ENCODE assay signal across 25 mouse cellular contexts in the genomic region with DNA sequence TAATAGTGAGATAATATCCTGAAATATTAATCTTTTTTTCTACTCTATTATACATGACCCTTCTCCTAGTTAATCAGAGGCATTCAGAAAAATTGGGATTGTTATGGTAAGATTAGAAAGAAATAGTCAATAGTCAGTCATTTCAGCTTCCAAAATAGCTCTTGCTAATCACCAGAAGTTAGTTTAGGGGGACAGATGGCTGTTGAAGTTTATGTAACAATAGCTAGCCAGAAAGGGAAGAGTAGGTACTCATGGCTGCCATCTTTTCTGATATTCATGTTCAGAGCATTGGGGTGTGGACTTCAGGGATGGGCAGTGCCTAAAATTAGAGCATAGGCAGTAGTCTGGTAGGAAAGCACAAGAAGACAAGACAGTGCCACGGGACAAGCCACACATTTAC.
"Had no signal": no experiment of that assay in that cellular context is flagged by ENCODE, and none has a peak within 500 bp of the region (broad histone marks: within the 10 kb centered on the region; RNA-seq: fewer than 3 reads in every experiment).

No protein-coding gene starts in this region.

- H3K4me3 ChIP-seq: heart, adult 2 months; heart, embryonic 13.5 days; heart, embryonic 15.5 days; hindbrain, embryonic 13.5 days; hindbrain, embryonic 15.5 days; intestine, embryonic 15.5 days; kidney, embryonic 15.5 days; limb, embryonic 13.5 days; limb, embryonic 15.5 days; liver, embryonic 12.5 days had no signal

- ATAC-seq: hindbrain, postnatal 0 days; intestine, embryonic 15.5 days; intestine, postnatal 0 days; liver, embryonic 12.5 days had no signal

- DNase-seq: gastrocnemius, postnatal 14 days; gastrocnemius, postnatal 36 days; heart, adult 11 months; heart, adult 2 months; heart, postnatal 14 days; heart, postnatal 36 days; kidney, adult 18-20 months; kidney, adult 8-10 months; kidney, postnatal 14 days; kidney, postnatal 36 days; left cerebral cortex, postnatal 4 days; lung, adult 18-20 months had no signal

- H3K27ac ChIP-seq: heart, adult 2 months; heart, embryonic 13.5 days; heart, embryonic 15.5 days; hindbrain, embryonic 13.5 days; hindbrain, embryonic 15.5 days; hindbrain, postnatal 0 days; intestine, embryonic 15.5 days; kidney, embryonic 15.5 days; kidney, postnatal 0 days; limb, embryonic 13.5 days; limb, embryonic 15.5 days; liver, embryonic 12.5 days; liver, embryonic 14.5 days had no signal
